Mouse (Mus musculus) heart, postnatal 0 days (tissue): ENCODE data around the gene Zbtb8os. TPM values are rescaled to one million over a fixed set of nuclear protein-coding genes. Genes with fewer than 3 reads are reported as not detected.

ENCODE experiments used
- ATAC-seq: fragments of 200-750 bp; cut with Nextera tagmentation; 2 replicates; pipeline ENCODE4 v1.8.0; 2017; ENCODE audit warnings: low read depth, moderate number of reproducible peaks, moderate library complexity; ENCODE audit not compliant: insufficient read depth
- DNase-seq: peaks from one replicate; pipeline ENCODE4 v3.0.0-alpha.2; 2016; ENCODE audit warnings: low spot score
- H3K27ac ChIP-seq: fragments of 300-500 bp; sonication (generic); 2 replicates; pipeline ENCODE4 v1.5.1; 2014; ENCODE audit warnings: low read depth, mild to moderate bottlenecking
- H3K27me3 ChIP-seq: fragments of 300-500 bp; sonication (generic); 2 replicates; pipeline ENCODE4 v1.6.1; 2014; ENCODE audit warnings: low read length, mixed read lengths; ENCODE audit not compliant: control insufficient read depth, insufficient read depth
- H3K36me3 ChIP-seq: fragments of 300-500 bp; sonication (generic); replicated peaks from 2 replicates; pipeline ENCODE4 v1.6.1; 2014; ENCODE audit warnings: low read length, mixed read lengths; ENCODE audit not compliant: control insufficient read depth, insufficient read depth
- H3K4me1 ChIP-seq: fragments of 300-500 bp; sonication (generic); 2 replicates; pipeline ENCODE4 v1.6.1; 2014; ENCODE audit warnings: antibody characterized with exemption; ENCODE audit not compliant: control insufficient read depth, insufficient read depth
- H3K4me2 ChIP-seq: fragments of 300-500 bp; sonication (generic); 2 replicates; pipeline ENCODE4 v1.6.1; 2014; ENCODE audit warnings: low read depth, mild to moderate bottlenecking, low read length, moderate library complexity
- H3K4me3 ChIP-seq: fragments of 300-500 bp; sonication (generic); 2 replicates; pipeline ENCODE4 v1.5.1; 2014; ENCODE audit warnings: low read depth, low read length
- H3K9ac ChIP-seq: fragments of 300-500 bp; sonication (generic); replicated peaks from 2 replicates; pipeline ENCODE4 v1.6.1; 2014; ENCODE audit warnings: low read depth, low read length, mixed read lengths
- H3K9me3 ChIP-seq: fragments of 300-500 bp; sonication (generic); replicated peaks from 2 replicates; pipeline ENCODE4 v1.6.1; 2016; ENCODE audit warnings: low read length; ENCODE audit not compliant: control insufficient read depth
- CTCF ChIP-seq: IDR thresholded peaks from 2 replicates; pipeline ENCODE4 v1.5.1; 2016; ENCODE audit warnings: antibody characterized with exemption, control low read depth, low read depth
- EP300 ChIP-seq: IDR thresholded peaks from 2 replicates; pipeline ENCODE4 v1.6.1; 2016; ENCODE audit warnings: antibody characterized with exemption, low read depth
- WGBS: fragments of 180-500 bp; shearing (Covaris S2); extraction: QIAGEN DNeasy Blood & Tissue Kit; methylation state at CpG from one replicate; pipeline ENCODE4 v1.1.7; 2014; 5-methylcytosine and 5-hydroxymethylcytosine counted together
- polyA plus RNA-seq: library from polyadenylated mRNA; unstranded; fragments of >200 nt; fragmentation: Nextera tagmentation; extraction: Ambion mirVana; gene quantifications from 2 replicates; pipeline ENCODE4 v1.2.1, GENCODE M21; 2015
- total RNA-seq: library from RNA; depleted of rRNA; stranded (reverse); fragments of >200 nt; gene quantifications from 2 replicates; pipeline ENCODE4 v1.2.3, GENCODE M21; 2014; ENCODE audit warnings: low replicate concordance

Gene Zbtb8os
- total and polyA plus RNA-seq, 2 experiments from 2014 or later, result 13.5 to 32.2 TPM

GRCm38 (mm10) chr4:129296066-129296465, 39.4 kb upstream of the Zbtb8os start:
- Histone ChIP-seq H3K4me3 (no peak overlapping the region), H3K36me3 (no peaks in the 10 kb centered on the region), H3K27ac (peak overlapping the region; percentile 55), H3K27me3 (no peaks in the 10 kb centered on the region), H3K4me2 (no peak overlapping the region), H3K9ac (no peak overlapping the region), H3K9me3 (0 out of 2 replicates have a peak, but pooled peaks cover 5% of the 10 kb centered on the region), H3K4me1 (peaks cover 4% of the 10 kb centered on the region; the same call in 1 of the 2 replicates)
- DNase-seq, result peak; percentile 62
- WGBS, result 33% methylated on average over 7 of the region's 7 CpGs
- peak; percentile 43 for ATAC-seq
- no peak for TF ChIP-seq CTCF
- no peak for TF ChIP-seq EP300

DNA sequence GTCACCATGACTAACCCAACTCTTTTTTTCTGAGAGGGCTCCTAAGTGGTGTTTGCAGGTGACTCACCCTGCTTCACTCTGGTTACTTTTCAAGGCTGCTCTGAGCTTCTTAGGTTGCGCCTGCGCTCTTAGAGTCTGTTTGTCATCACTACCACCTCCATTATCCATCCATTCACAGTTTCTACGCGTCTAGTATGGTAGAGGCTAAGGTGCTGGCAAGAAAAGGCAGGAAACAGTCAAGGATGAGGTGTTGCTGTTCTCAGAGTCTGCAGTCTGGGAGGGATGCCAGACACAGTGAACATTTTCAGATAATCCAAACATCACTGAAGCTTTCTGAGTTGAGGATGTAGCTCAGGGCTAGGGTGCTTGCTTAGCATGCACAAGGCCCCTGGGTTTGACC, 37.8 kb upstream of the Zbtb8os start:
- Histone ChIP-seq H3K4me1 (peaks cover 4% of the 10 kb centered on the region; the same call in 1 of the 2 replicates), H3K36me3 (no peaks in the 10 kb centered on the region), H3K27ac (no peak overlapping the region), H3K27me3 (no peaks in the 10 kb centered on the region), H3K4me3 (no peak overlapping the region), H3K9me3 (0 out of 2 replicates have a peak, but pooled peaks cover 1% of the 10 kb centered on the region), H3K9ac (no peak overlapping the region), H3K4me2 (no peak overlapping the region)
- ATAC-seq (0 out of 2 replicates have a peak, but pooled peaks have one; percentile 9), DNase-seq (peak; percentile 32)
- no peak for TF ChIP-seq CTCF
- no peak for TF ChIP-seq EP300
- 42% methylated on average over 4 of the region's 4 CpGs for WGBS

GRCm38 (mm10) chr4:129299121-129299520, 36.4 kb upstream of the Zbtb8os start:
- ATAC-seq (no peak), DNase-seq (no peak)
- WGBS, result 59% methylated on average over 10 of the region's 10 CpGs
- Histone ChIP-seq H3K9me3 (no peaks in the 10 kb centered on the region), H3K4me2 (no peak overlapping the region), H3K4me3 (no peak overlapping the region), H3K27ac (no peak overlapping the region), H3K4me1 (peaks cover 7% of the 10 kb centered on the region; the same call in 1 of the 2 replicates), H3K36me3 (no peaks in the 10 kb centered on the region), H3K27me3 (no peaks in the 10 kb centered on the region), H3K9ac (no peak overlapping the region)
- TF ChIP-seq CTCF (no peak), EP300 (no peak)

DNA sequence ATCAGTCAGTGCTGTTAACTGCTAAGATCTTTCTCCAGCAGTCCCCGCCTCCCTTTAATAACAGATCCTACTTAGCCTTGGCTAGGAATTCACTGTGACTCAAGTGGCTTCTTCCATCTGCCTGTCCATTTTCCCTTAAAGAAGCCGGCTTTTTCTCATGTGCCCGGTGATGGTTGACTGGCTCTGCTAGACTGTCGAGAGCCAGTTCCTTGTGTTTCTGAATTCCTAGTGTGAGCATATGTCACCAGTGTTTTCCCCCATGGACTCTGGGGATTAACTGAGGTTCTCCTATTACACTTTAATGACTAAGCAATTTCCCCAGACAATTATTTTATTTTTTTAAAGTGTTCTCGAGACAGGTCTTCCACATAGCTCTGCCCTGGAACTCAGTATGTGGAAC, 32.1 kb upstream of the Zbtb8os start:
- no peak overlapping the region for H3K4me2 ChIP-seq
- H3K27me3 ChIP-seq, result no peaks in the 10 kb centered on the region
- peaks cover 28% of the 10 kb centered on the region for H3K36me3 ChIP-seq
- H3K9me3 ChIP-seq, result no peaks in the 10 kb centered on the region
- H3K4me1 ChIP-seq, result peaks cover 8% of the 10 kb centered on the region; the same call in 1 of the 2 replicates
- H3K4me3 ChIP-seq, result no peak overlapping the region
- TF ChIP-seq EP300 (no peak), CTCF (no peak)
- no peak overlapping the region for H3K27ac ChIP-seq
- DNase-seq (peak; percentile 12), ATAC-seq (no peak)
- H3K9ac ChIP-seq, result no peak overlapping the region
- WGBS, result 78% methylated on average over 5 of the region's 5 CpGs

DNA sequence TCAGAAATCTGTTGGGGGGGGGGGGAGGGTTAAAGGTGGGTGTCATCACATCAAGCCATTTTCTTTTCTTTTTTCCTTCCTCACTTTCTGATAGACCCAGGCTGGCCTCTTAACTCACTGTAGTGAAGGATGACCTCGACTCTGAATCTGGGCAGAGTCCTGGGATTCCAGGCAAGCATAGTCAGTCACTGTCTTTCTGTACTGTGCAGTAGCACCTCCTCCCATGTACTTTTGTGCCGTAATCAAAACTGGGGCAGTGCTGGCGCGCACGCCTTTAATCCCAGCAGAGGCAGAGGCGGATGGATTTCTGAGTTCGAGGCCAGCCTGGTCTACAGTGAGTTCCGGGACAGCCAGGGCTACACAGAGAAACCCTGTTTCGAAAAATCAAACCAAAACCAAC, 31.7 kb upstream of the Zbtb8os start:
- H3K27ac ChIP-seq, result no peak overlapping the region
- TF ChIP-seq CTCF (no peak), EP300 (no peak)

GRCm38 (mm10) chr4:129304306-129304705, 31.2 kb upstream of the Zbtb8os start:
- no peaks in the 10 kb centered on the region for H3K9me3 ChIP-seq
- DNase-seq (no peak), ATAC-seq (0 out of 2 replicates have a peak, but pooled peaks have one; percentile 17)
- H3K9ac ChIP-seq, result no peak overlapping the region
- peaks cover 8% of the 10 kb centered on the region; the same call in 1 of the 2 replicates for H3K4me1 ChIP-seq
- H3K36me3 ChIP-seq, result peaks cover 37% of the 10 kb centered on the region
- H3K4me3 ChIP-seq, result no peak overlapping the region
- H3K27ac ChIP-seq, result no peak overlapping the region
- no peak for TF ChIP-seq CTCF
- no peak for TF ChIP-seq EP300
- H3K27me3 ChIP-seq, result no peaks in the 10 kb centered on the region
- WGBS, result 8% methylated on average over 1 of the region's 1 CpGs
- no peak overlapping the region for H3K4me2 ChIP-seq

More for the DNA sequence above, 31.7 kb upstream of the Zbtb8os start:
- H3K4me1 ChIP-seq, result peaks cover 8% of the 10 kb centered on the region; the same call in 1 of the 2 replicates
- no peaks in the 10 kb centered on the region for H3K9me3 ChIP-seq
- no peak overlapping the region for H3K4me2 ChIP-seq
- WGBS, result 77% methylated on average over 9 of the region's 9 CpGs
- no peaks in the 10 kb centered on the region for H3K27me3 ChIP-seq
- ATAC-seq (no peak; the same call in 1 of the 2 replicates), DNase-seq (no peak)
- H3K9ac ChIP-seq, result no peak overlapping the region
- H3K4me3 ChIP-seq, result no peak overlapping the region
- peaks cover 32% of the 10 kb centered on the region for H3K36me3 ChIP-seq
